Mouse (Mus musculus): ENCODE measurements at regions not wholly inside any gene's neighbourhood (a gene's known extent, or its start where the extent isn't known, plus 50 kb on each side); places are given as distances from the start of the nearest gene placed in this dataset.

DNA sequence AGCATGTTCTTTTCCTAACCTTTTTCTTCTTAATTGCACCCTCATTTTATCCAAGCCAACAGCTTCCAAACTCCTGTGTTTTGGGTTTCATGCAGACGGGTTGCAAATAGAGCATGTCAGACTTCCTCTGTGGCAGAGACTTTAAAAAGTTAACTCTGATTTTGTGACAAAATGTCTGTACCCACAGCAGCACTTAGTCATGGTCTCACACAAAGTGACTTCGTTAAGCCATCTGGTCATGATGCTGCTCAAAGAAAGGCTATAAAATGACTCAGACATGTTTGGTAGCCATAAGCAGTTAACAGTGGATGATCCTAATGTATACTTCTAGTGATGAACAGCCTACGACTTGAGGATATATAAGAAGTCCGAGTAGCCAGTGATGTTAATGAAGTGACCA is 255.5 kb downstream of the Wdr20rt start:
- H3K9ac ChIP-seq (replicated peaks; ENCODE audit: low read length): no peak overlapping the region

GRCm38 (mm10) chr12:65491092-65491491 is 265.8 kb downstream of the Wdr20rt start:
- 89% methylated on average over 2 of the region's 2 CpGs for WGBS
- no peak overlapping the region for H3K9ac ChIP-seq (replicated peaks; ENCODE audit: low read length)
- H3K4me3 ChIP-seq (ENCODE audit: low read depth, low read length): no peak overlapping the region
- H3K4me2 ChIP-seq (ENCODE audit: low read depth, low read length): no peak overlapping the region
- no peak for DNase-seq (ENCODE audit: low spot score)
- no peaks in the 10 kb centered on the region for H3K27me3 ChIP-seq (ENCODE audit: control insufficient read depth, insufficient read depth, low read length)
- no peak overlapping the region for H3K27ac ChIP-seq (replicated peaks; ENCODE audit: low read depth, low read length)
- ATAC-seq (replicated peaks; ENCODE audit: insufficient number of reproducible peaks, low FRiP score, low TSS enrichment, low read depth): no peak
- H3K4me1 ChIP-seq (ENCODE audit: control insufficient read depth, insufficient read depth, low read length): no peaks in the 10 kb centered on the region
- no peaks in the 10 kb centered on the region for H3K36me3 ChIP-seq (replicated peaks; ENCODE audit: control insufficient read depth, insufficient read depth, low read depth, low read length)
- no peaks in the 10 kb centered on the region for H3K9me3 ChIP-seq (replicated peaks; ENCODE audit: control insufficient read depth, low read length)

More for the DNA sequence above, 255.5 kb downstream of the Wdr20rt start:
- Histone ChIP-seq H3K27ac (replicated peaks; ENCODE audit: low read depth, low read length) (no peak overlapping the region), H3K9me3 (replicated peaks; ENCODE audit: control insufficient read depth, low read length) (no peaks in the 10 kb centered on the region), H3K4me2 (ENCODE audit: low read depth, low read length) (no peak overlapping the region), H3K36me3 (replicated peaks; ENCODE audit: control insufficient read depth, insufficient read depth, low read depth, low read length) (no peaks in the 10 kb centered on the region), H3K4me3 (ENCODE audit: low read depth, low read length) (no peak overlapping the region), H3K27me3 (ENCODE audit: control insufficient read depth, insufficient read depth, low read length) (no peaks in the 10 kb centered on the region), H3K4me1 (ENCODE audit: control insufficient read depth, insufficient read depth, low read length) (no peaks in the 10 kb centered on the region)
- ATAC-seq (replicated peaks; ENCODE audit: insufficient number of reproducible peaks, low FRiP score, low TSS enrichment, low read depth) (no peak), DNase-seq (ENCODE audit: low spot score) (no peak)
- 77% methylated on average over 4 of the region's 4 CpGs for WGBS

DNA sequence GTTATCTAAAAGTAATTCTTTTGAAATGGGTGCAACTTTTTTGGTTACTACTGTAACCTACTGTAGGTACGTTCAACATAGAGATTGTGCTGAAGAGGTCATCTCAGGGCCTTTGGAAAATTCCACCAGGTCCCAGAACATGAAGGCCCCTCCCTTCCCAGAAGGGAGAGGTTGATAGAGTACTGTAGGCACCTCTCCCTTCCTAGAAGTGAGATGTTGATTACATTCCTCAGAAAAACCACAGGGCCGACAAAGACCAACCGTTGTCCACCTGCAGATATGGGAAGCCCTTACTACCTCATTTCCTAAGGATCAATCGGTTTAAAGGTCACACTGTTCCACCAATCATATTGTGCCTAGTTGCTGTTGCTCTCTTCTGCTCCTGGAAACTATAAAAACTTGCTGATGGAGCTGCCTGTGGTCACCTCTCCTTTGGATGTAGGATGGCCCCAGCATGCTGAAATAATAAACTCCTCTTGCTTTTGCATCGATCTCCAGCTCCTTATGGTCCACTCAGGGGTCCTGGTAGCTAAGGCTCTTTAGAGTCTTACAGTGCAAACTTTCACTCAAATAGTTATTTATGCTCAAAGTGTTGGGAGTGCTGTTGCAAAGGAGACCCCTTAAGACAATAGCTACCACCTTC is 269.2 kb downstream of the Wdr20rt start:
- Histone ChIP-seq H3K36me3 (replicated peaks; ENCODE audit: control insufficient read depth, insufficient read depth, low read depth, low read length) (no peaks in the 10 kb centered on the region), H3K27ac (replicated peaks; ENCODE audit: low read depth, low read length) (no peak overlapping the region), H3K27me3 (ENCODE audit: control insufficient read depth, insufficient read depth, low read length) (no peaks in the 10 kb centered on the region), H3K9me3 (replicated peaks; ENCODE audit: control insufficient read depth, low read length) (no peaks in the 10 kb centered on the region), H3K4me2 (ENCODE audit: low read depth, low read length) (no peak overlapping the region), H3K9ac (replicated peaks; ENCODE audit: low read length) (no peak overlapping the region), H3K4me1 (ENCODE audit: control insufficient read depth, insufficient read depth, low read length) (no peaks in the 10 kb centered on the region), H3K4me3 (ENCODE audit: low read depth, low read length) (no peak overlapping the region)
- 93% methylated on average over 5 of the region's 5 CpGs for WGBS
- no peak for DNase-seq (ENCODE audit: low spot score)
- no peak for ATAC-seq (replicated peaks; ENCODE audit: insufficient number of reproducible peaks, low FRiP score, low TSS enrichment, low read depth)

DNA sequence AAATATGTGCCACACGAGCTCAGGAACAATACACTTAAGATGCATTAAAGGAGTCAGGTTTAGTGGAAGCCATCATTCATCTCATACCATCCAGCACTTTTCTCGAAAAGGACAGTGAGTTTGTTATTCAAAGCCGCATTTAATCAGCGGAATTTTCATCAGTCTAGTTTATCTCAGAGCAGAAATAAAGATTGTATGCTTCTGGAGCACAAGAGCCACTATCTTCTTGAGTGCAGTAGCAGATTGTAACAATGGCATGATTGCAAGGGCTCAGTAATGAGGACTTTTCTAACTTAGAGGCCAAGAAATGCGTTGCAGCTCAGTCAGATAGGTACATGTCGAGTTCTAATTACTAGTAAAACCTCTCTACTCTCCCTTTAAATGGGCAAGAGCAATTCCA is 271.3 kb downstream of the Wdr20rt start:
- H3K4me3 ChIP-seq (ENCODE audit: low read depth, low read length): no peak overlapping the region
- ATAC-seq (replicated peaks; ENCODE audit: insufficient number of reproducible peaks, low FRiP score, low TSS enrichment, low read depth): no peak
- no peak overlapping the region for H3K9ac ChIP-seq (replicated peaks; ENCODE audit: low read length)
- WGBS: 82% methylated on average over 6 of the region's 6 CpGs
- DNase-seq (ENCODE audit: low spot score): no peak
- H3K36me3 ChIP-seq (replicated peaks; ENCODE audit: control insufficient read depth, insufficient read depth, low read depth, low read length): no peaks in the 10 kb centered on the region
- no peaks in the 10 kb centered on the region for H3K9me3 ChIP-seq (replicated peaks; ENCODE audit: control insufficient read depth, low read length)
- no peaks in the 10 kb centered on the region for H3K27me3 ChIP-seq (ENCODE audit: control insufficient read depth, insufficient read depth, low read length)
- H3K4me1 ChIP-seq (ENCODE audit: control insufficient read depth, insufficient read depth, low read length): no peaks in the 10 kb centered on the region
- no peak overlapping the region for H3K27ac ChIP-seq (replicated peaks; ENCODE audit: low read depth, low read length)
- H3K4me2 ChIP-seq (ENCODE audit: low read depth, low read length): no peak overlapping the region

DNA sequence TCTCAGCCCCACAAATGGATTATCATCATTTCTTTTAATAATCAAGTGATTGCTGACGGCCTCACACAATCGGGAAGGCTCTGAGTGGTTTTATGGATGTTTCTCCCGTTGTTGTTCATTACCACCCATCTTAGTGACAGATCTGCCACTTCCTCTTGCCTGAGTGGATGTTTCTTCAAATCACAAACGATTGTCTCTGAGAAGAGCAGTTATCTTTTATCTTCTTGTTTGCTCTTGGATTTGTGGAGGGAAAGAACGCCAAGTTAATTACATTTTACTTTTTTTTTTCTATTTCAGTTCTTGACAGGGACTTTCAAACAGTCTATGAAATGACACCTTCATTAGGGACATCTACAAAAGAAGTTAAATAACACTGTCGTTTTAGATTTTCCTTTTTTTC is 272.3 kb downstream of the Wdr20rt start:
- Histone ChIP-seq H3K9me3 (replicated peaks; ENCODE audit: control insufficient read depth, low read length) (no peaks in the 10 kb centered on the region), H3K9ac (replicated peaks; ENCODE audit: low read length) (no peak overlapping the region), H3K4me2 (ENCODE audit: low read depth, low read length) (no peak overlapping the region), H3K4me3 (ENCODE audit: low read depth, low read length) (no peak overlapping the region), H3K27me3 (ENCODE audit: control insufficient read depth, insufficient read depth, low read length) (no peaks in the 10 kb centered on the region), H3K27ac (replicated peaks; ENCODE audit: low read depth, low read length) (no peak overlapping the region), H3K4me1 (ENCODE audit: control insufficient read depth, insufficient read depth, low read length) (no peaks in the 10 kb centered on the region), H3K36me3 (replicated peaks; ENCODE audit: control insufficient read depth, insufficient read depth, low read depth, low read length) (no peaks in the 10 kb centered on the region)
- 79% methylated on average over 6 of the region's 6 CpGs for WGBS
- DNase-seq (ENCODE audit: low spot score) (no peak), ATAC-seq (replicated peaks; ENCODE audit: insufficient number of reproducible peaks, low FRiP score, low TSS enrichment, low read depth) (no peak)

DNA sequence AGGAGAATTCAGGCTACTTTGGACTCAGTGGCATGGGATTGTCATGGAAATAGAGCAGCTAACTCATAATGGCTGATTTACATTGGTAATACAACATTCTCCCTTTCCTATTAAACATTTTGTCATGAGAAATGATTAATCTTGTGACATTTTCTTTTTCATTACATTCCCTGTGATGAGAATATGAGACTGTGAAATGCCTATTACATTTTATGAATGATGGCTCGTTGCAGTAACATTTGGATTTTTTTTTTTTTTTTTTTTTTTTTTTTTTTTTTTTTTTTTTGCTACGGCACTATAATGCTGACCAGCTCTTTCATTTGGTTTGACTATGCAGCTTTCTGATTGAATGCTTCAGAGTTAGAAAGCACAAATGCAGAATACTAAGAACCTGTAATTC is 276.1 kb downstream of the Wdr20rt start:
- no peak for ATAC-seq (replicated peaks; ENCODE audit: insufficient number of reproducible peaks, low FRiP score, low TSS enrichment, low read depth)
- Histone ChIP-seq H3K36me3 (replicated peaks; ENCODE audit: control insufficient read depth, insufficient read depth, low read depth, low read length) (no peaks in the 10 kb centered on the region), H3K9ac (replicated peaks; ENCODE audit: low read length) (no peak overlapping the region), H3K9me3 (replicated peaks; ENCODE audit: control insufficient read depth, low read length) (no peaks in the 10 kb centered on the region), H3K27me3 (ENCODE audit: control insufficient read depth, insufficient read depth, low read length) (no peaks in the 10 kb centered on the region), H3K4me2 (ENCODE audit: low read depth, low read length) (no peak overlapping the region), H3K4me1 (ENCODE audit: control insufficient read depth, insufficient read depth, low read length) (no peaks in the 10 kb centered on the region), H3K27ac (replicated peaks; ENCODE audit: low read depth, low read length) (no peak overlapping the region), H3K4me3 (ENCODE audit: low read depth, low read length) (no peak overlapping the region)
- DNase-seq (ENCODE audit: low spot score): no peak
- whole genome bisulfite sequencing: 79% methylated on average over 2 of the region's 2 CpGs

DNA sequence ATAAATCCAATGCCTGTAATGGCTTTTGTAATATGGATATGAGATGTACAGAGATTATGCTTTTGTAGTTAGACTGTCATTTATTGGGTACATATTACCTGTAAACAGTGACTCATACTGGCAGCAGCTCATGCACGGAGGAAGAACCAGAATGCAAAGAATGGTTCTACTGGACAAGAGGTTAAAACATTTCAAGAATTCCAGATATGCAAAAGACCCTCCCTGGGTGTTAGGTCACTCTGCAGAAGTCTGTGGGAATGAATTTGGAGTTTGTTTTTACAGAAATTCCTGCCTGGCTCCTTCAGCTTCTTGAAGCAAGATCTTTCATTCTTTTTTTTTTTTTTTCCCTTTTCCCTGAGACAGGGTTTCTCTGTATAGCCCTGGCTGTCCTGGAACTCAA is 276.7 kb downstream of the Wdr20rt start:
- Histone ChIP-seq H3K4me1 (ENCODE audit: control insufficient read depth, insufficient read depth, low read length) (no peaks in the 10 kb centered on the region), H3K4me2 (ENCODE audit: low read depth, low read length) (no peak overlapping the region), H3K9me3 (replicated peaks; ENCODE audit: control insufficient read depth, low read length) (no peaks in the 10 kb centered on the region), H3K27me3 (ENCODE audit: control insufficient read depth, insufficient read depth, low read length) (no peaks in the 10 kb centered on the region), H3K4me3 (ENCODE audit: low read depth, low read length) (no peak overlapping the region), H3K27ac (replicated peaks; ENCODE audit: low read depth, low read length) (no peak overlapping the region), H3K36me3 (replicated peaks; ENCODE audit: control insufficient read depth, insufficient read depth, low read depth, low read length) (no peaks in the 10 kb centered on the region), H3K9ac (replicated peaks; ENCODE audit: low read length) (no peak overlapping the region)
- WGBS: 42% methylated on average over 1 of the region's 1 CpGs
- ATAC-seq (replicated peaks; ENCODE audit: insufficient number of reproducible peaks, low FRiP score, low TSS enrichment, low read depth) (no peak), DNase-seq (ENCODE audit: low spot score) (no peak)

DNA sequence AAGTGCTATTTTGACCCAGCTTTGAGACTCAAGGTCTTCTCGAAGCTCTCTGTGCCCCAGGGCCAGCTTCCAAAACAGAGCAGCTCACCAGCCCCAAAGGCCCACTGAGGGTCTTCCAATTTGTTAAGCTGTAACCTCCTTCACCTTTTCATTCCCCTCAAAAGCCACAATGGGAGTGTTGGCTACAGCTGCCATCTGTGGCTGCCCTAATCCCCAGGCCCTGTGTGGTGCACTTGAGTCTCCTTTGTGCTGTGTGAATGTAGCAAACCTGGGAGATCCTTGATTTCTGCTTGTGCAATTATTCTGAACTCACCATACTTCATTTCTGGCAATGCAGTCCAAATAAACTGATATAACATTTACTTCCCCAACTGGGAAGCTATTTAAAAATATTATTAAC is 287.8 kb downstream of the Wdr20rt start:
- ATAC-seq (replicated peaks; ENCODE audit: insufficient number of reproducible peaks, low FRiP score, low TSS enrichment, low read depth): no peak
- H3K27me3 ChIP-seq (ENCODE audit: control insufficient read depth, insufficient read depth, low read length): no peaks in the 10 kb centered on the region
- 47% methylated on average over 1 of the region's 1 CpGs for WGBS

More for the DNA sequence above, 287.8 kb downstream of the Wdr20rt start:
- H3K27ac ChIP-seq (replicated peaks; ENCODE audit: low read depth, low read length): no peak overlapping the region
- DNase-seq (ENCODE audit: low spot score): peak; percentile 3
- H3K4me2 ChIP-seq (ENCODE audit: low read depth, low read length): no peak overlapping the region
- no peak overlapping the region for H3K4me3 ChIP-seq (ENCODE audit: low read depth, low read length)
- no peak overlapping the region for H3K9ac ChIP-seq (replicated peaks; ENCODE audit: low read length)
- H3K9me3 ChIP-seq (replicated peaks; ENCODE audit: control insufficient read depth, low read length): no peaks in the 10 kb centered on the region
- no peaks in the 10 kb centered on the region for H3K4me1 ChIP-seq (ENCODE audit: control insufficient read depth, insufficient read depth, low read length)
- no peaks in the 10 kb centered on the region for H3K36me3 ChIP-seq (replicated peaks; ENCODE audit: control insufficient read depth, insufficient read depth, low read depth, low read length)
